Mouse (Mus musculus) ES-E14 (cell line): Measurements from ENCODE around the gene Vcp.

Source experiments
- CHD2 ChIP-seq: IDR thresholded peaks from 2 replicates; pipeline ENCODE4 v1.6.1; 2014; ENCODE audit warnings: mild to moderate bottlenecking, low read depth, low read length, inconsistent platforms
- ZNF384 ChIP-seq: IDR thresholded peaks from 2 replicates; pipeline ENCODE4 v1.6.1; 2012; ENCODE audit warnings: low read depth, low read length, inconsistent platforms

DNA sequence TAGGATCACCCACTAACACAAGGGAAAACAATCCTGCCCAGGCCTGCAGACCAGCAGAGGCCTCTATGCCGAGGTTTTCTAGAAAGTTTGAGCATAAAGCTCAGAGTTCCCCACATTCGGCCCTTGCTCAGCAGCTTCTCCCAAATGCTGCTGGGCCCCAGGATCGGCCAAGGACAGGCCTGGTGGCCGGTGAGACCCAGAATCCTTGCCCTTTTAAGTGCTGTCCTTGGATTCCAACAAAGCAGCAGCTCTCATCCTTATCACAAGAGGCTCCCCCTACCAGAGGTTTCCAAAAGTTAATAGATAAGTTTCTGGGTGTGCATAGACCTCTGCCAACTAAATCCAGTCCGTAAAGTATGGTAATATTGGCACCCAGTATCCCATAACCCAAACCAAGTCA, 26.4 kb downstream of the Vcp start:
- TF ChIP-seq CHD2 (no peak), ZNF384 (no peak)
